Mouse (Mus musculus): Measurements from ENCODE around the gene Smg7.

The Smg7 gene

DNA sequence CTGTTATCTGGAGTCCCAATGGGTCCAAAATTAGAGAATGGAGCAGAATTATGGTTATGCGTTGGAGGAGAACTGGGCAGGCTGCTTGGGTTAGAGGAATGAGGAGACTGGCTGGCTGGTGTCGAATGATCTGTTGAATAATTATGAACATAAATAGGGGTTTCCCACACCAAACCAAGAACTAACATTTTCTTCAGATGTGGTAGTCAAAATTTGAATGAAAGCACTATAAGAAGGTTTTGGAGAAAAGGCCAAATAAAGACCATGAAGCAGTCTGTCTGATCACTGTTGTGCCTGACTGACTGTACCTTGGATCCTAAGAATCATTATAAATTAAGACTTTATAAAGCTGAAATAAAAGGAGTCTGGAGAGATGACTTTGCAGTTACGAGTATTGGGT is 62.1 kb downstream of the Smg7 start:
- in situ Hi-C loops (cut with MboI, MseI), result no loop called here

DNA sequence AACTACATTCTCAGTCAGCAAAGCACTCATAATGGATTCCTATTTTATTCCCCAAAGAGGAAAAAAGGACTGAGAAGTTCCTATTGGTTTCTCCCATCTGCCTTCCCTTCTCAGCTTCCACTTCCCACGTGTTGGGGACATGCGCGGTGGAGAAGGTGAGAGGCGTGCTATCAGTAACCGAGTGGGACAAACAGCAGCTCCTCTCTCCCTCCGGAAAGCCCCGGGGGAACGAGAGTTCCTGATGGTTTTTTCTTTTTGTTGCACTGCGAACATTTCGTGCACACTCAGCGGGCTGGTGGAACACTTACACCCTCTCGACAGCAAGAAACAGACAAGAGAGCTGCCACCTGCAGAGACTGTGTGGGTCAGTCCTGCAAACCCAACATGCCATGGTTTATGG is 63.6 kb downstream of the Smg7 start:
- in situ Hi-C loops (cut with MboI, MseI), result no loop called here

- in situ Hi-C loops (cut with MboI, MseI), result no loop called here
These were observed 64.3 kb downstream of the Smg7 start for GRCm38 (mm10) chr1:152838026-152838702.

DNA sequence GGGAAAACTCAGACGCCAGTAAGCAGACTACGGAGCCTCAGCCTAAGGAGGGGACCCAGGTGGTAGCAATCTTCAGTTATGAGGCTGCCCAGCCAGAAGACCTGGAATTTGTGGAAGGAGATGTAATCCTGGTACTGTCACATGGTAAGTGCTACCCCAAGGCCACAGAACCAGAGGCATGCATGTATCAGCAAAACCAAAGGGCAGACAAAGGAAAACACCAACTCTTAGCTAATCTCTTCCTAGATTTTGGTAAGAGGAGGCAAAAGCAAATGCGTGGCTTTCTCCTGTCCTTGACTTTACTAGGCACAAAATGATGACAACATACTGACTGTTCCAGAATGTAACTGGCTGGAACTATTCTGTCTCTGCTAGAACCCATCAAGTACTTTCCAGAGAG is 67.4 kb downstream of the Smg7 start:
- in situ Hi-C loops (cut with MboI, MseI), result no loop called here

- in situ Hi-C loops (cut with MboI, MseI), result no loop called here
These were observed 70.1 kb downstream of the Smg7 start for GRCm38 (mm10) chr1:152832316-152832715.

GRCm38 (mm10) chr1:152831619-152832018 is 70.8 kb downstream of the Smg7 start:
- in situ Hi-C loops (cut with MboI, MseI), result no loop called here

- in situ Hi-C loops (cut with MboI, MseI), result no loop called here
These were observed 71.4 kb downstream of the Smg7 start for GRCm38 (mm10) chr1:152831003-152831402.

GRCm38 (mm10) chr1:152830054-152830453 is 72.4 kb downstream of the Smg7 start:
- in situ Hi-C loops (cut with MboI, MseI), result no loop called here

GRCm38 (mm10) chr1:152828637-152829355 is 73.7 kb downstream of the Smg7 start:
- in situ Hi-C loops (cut with MboI, MseI), result no loop called here

GRCm38 (mm10) chr1:152828168-152828567 is 74.3 kb downstream of the Smg7 start:
- in situ Hi-C loops (cut with MboI, MseI), result no loop called here

DNA sequence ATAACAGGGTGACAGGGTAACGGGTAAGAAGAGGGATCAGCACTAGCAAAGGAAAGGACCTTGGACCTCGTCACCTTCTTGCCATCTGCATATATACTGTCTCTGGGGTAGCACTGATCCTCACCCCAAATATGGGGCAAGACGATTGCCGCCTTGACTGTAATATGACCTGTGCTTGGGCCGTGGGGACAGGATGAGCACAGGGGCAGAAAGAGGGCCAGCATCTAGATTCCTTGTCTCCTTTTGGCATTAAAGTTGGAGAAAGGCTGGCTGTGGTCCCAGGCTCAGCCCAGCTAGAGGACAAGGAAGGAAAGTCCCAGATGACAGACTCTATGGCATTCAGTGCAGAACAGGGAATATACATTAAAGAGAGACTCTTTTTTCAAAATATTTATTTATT is 76.0 kb downstream of the Smg7 start:
- in situ Hi-C loops (cut with MboI, MseI), result no loop called here

- in situ Hi-C loops (cut with MboI, MseI), result no loop called here
These were observed 78.2 kb downstream of the Smg7 start for GRCm38 (mm10) chr1:152824206-152824605.

- in situ Hi-C loops (cut with MboI, MseI), result no loop called here
These were observed 80.7 kb downstream of the Smg7 start for GRCm38 (mm10) chr1:152821746-152822145.

- in situ Hi-C loops (cut with MboI, MseI), result no loop called here
These were observed 81.3 kb downstream of the Smg7 start for GRCm38 (mm10) chr1:152820911-152821695.

DNA sequence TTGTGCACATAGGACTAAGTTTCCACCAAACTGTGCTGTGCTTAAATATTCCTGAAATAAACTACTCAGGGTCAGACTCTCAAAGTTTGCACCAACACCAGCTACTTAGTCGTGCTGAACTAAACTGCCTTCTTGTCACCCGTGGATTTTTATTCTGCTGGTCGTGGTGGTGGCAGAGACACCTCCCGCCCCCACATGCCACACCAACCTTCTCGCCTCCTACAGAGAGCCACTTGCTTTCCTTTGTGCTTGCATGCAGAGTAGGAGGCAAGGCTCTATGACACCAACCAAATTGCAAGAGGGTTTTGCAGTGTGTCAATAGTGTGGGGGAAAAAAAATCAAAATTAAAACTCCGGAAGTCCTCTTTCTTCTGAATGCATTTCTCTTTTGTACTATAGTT is 82.9 kb downstream of the Smg7 start:
- in situ Hi-C loops (cut with MboI, MseI), result loop anchor here (10.0 kb wide), 1 partner anchor 135 kb away; no protein-coding TSS in a partner anchor

GRCm38 (mm10) chr1:152817794-152818193 is 84.7 kb downstream of the Smg7 start:
- in situ Hi-C loops (cut with MboI, MseI), result loop anchor here (10.0 kb wide), 1 partner anchor 133 kb away; no protein-coding TSS in a partner anchor

DNA sequence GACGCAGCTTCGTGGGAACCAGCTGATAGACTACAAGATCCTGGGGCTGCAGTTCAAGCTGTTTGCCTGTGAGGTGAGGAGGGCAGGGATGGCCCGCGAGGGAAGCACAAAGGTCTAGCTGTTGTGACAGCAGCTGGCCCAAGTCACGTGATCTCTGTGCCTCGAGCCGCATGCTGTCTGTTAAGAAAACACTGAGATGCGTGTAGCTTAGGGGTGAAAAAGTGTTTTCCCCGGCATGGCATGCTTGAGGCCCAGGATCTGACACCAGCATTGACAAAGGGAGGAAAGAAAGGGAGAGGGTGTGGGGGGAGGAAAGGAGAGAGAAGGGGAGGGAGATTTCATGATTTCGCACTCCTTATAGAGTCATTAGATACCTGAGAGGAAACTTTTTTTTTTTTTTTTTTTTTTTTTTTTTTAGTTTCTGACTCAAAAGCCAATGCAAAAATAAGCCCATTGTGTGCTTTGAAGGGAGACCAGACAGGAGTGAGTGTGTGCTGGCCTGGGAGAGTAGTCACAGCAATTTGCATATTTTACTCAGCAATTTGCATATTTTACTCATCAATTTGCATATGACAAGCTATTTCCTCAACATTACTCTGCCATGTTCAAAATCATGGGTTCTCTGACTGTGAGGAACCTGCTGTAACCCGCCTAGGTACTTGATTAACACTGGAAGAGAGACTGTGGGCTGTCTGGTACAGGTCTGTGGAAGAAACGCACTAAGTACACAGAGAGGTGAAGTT is 85.2 kb downstream of the Smg7 start:
- in situ Hi-C loops (cut with MboI, MseI), result loop anchor here (10.0 kb wide), 1 partner anchor 132 kb away; no protein-coding TSS in a partner anchor

DNA sequence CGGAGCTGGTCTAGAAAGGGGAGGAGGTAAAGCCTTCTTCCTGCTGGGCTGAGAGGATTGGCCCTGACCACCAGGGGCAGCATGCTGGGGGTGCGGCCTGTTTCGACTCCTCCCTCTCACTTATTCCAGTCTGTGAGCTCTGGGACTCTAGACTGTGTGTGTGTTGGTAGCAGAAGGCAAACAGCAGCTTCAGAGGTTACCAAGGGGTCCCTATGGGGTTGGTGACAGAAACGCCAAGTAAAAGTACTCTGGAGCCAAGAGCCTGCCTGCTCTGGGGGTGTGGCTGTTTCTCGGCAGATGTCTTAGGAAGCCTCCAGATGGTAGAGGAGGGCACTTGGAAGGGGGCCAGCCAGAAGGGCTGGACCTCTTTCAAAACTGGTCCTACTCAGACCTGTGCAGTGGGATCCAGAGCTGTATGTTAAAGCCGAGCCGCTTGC is 87.2 kb downstream of the Smg7 start:
- in situ Hi-C loops (cut with MboI, MseI), result loop anchor here (10.0 kb wide), 1 partner anchor 130 kb away; no protein-coding TSS in a partner anchor

- in situ Hi-C loops (cut with MboI, MseI), result loop anchor here (10.0 kb wide), 1 partner anchor 126 kb away; no protein-coding TSS in a partner anchor
These were observed 91.7 kb downstream of the Smg7 start for GRCm38 (mm10) chr1:152810533-152811439.

- in situ Hi-C loops (cut with MboI, MseI), result loop anchor here (10.0 kb wide), 1 partner anchor 125 kb away; no protein-coding TSS in a partner anchor
These were observed 92.7 kb downstream of the Smg7 start for GRCm38 (mm10) chr1:152809541-152810252.
